Mouse (Mus musculus): ENCODE measurements around the gene Dynlt1c.
"Not testable (repeated sequence)": the region's sequence is repeated elsewhere in the genome, so short reads cannot be mapped to it uniquely, and the experiment has no call there.

The Dynlt1c gene

GRCm38 (mm10) chr17:6601204-6601911 lies at the start of gene Dynlt1c:
Gene Dynlt1c (plus strand): TSS chr17:6601671.
- DNase-seq (ENCODE audit: low read depth, low spot score) = peak; percentile 60

GRCm38 (mm10) chr17:6553798-6554197 lies 47.7 kb upstream of the Dynlt1c start:
- not testable (repeated sequence) for DNase-seq (ENCODE audit: low read depth, low spot score)

DNA sequence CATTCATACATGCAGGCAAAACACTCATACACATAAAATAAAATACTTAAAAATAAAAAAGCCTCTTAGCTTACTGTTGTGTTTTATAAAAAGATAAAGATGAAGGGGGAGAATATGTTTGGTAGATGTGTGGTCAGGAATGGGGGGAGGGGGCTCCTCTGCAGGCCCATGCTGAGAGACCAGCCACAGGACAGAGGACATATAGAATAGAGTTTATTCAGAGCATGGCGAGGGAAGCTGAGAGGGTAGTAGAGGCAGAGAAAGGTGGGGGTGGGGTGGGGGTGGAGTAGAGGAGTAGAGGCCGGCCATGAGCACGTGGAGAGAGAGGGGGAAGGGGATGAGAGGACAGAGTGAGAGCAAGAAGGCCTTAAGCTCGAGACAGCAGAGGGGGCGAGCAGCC lies 47.2 kb upstream of the Dynlt1c start:
- DNase-seq (ENCODE audit: low read depth, low spot score) = not testable (repeated sequence)

GRCm38 (mm10) chr17:6559447-6560133 lies 41.9 kb upstream of the Dynlt1c start:
- DNase-seq (ENCODE audit: low read depth, low spot score) = not testable (repeated sequence)

- not testable (repeated sequence) for DNase-seq (ENCODE audit: low read depth, low spot score)
Observed at GRCm38 (mm10) chr17:6564866-6565265, 36.6 kb upstream of the Dynlt1c start.

GRCm38 (mm10) chr17:6567908-6568307 lies 33.6 kb upstream of the Dynlt1c start:
- not testable (repeated sequence) for DNase-seq (ENCODE audit: low read depth, low spot score)

- not testable (repeated sequence) for DNase-seq (ENCODE audit: low read depth, low spot score)
Observed at GRCm38 (mm10) chr17:6571296-6571695, 30.2 kb upstream of the Dynlt1c start.

DNA sequence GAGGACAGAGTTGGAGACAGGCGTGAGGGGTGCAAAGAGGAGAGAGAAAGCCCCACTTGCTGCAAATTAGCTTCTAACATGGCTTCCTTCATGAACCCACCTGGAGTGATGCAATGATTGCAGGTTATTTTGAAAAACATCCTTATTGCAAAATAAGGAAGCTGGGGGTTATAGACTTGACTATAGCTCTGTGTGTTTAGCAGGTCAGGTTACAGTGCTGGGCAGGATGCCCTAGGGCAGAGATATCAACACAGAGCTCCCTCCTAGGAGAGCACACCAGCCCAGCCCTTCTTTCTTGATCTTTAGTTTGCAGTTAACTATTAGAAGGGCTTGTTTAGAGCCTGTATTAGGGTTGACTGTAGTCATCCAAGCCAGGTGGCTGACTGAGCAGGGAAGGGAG lies 29.3 kb upstream of the Dynlt1c start:
- DNase-seq (ENCODE audit: low read depth, low spot score) = not testable (repeated sequence)

GRCm38 (mm10) chr17:6575376-6575775 lies 26.1 kb upstream of the Dynlt1c start:
- DNase-seq (ENCODE audit: low read depth, low spot score) = not testable (repeated sequence)

GRCm38 (mm10) chr17:6588672-6589071 lies 12.8 kb upstream of the Dynlt1c start:
- DNase-seq (ENCODE audit: low read depth, low spot score) = not testable (repeated sequence)

DNA sequence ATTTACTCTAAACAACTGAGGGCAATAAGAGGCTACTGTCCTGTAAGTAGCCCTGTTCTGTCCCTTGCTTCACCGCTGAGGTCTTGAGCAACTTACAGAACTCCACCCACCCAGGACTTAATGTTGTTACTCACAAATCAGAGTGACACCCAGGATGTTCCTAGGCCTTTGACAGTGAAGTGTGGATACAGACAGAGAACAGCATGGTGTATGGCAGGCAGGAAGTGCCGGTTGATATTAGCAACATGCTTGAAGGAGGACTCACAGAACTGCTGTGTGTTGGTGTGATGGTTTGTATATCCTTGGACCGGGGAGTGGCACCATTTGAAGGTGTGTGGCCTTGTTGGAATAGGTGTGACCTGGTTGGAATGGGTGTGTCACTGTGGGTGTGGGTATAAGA lies 9.4 kb upstream of the Dynlt1c start:
- DNase-seq (ENCODE audit: low read depth, low spot score) = not testable (repeated sequence)

DNA sequence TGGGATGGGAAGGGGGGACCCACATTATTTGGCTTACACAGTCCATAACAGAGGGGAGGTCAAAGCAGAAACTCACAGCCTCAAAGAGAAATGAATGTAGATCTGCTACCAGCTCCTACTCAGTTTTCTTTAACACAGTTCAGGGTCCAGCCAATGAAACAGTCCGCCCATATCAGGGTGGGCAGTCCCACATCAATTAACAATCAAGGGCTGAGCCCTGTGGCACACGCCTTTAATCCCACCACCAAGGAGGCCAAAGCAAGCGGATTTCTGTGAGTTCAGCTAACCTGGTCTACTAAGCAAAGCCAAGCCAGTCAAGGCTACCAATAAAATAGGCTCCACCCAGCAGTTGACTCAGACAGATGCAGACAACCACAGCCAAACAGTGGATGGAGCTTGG lies 7.6 kb upstream of the Dynlt1c start:
- DNase-seq (ENCODE audit: low read depth, low spot score) = not testable (repeated sequence)

DNA sequence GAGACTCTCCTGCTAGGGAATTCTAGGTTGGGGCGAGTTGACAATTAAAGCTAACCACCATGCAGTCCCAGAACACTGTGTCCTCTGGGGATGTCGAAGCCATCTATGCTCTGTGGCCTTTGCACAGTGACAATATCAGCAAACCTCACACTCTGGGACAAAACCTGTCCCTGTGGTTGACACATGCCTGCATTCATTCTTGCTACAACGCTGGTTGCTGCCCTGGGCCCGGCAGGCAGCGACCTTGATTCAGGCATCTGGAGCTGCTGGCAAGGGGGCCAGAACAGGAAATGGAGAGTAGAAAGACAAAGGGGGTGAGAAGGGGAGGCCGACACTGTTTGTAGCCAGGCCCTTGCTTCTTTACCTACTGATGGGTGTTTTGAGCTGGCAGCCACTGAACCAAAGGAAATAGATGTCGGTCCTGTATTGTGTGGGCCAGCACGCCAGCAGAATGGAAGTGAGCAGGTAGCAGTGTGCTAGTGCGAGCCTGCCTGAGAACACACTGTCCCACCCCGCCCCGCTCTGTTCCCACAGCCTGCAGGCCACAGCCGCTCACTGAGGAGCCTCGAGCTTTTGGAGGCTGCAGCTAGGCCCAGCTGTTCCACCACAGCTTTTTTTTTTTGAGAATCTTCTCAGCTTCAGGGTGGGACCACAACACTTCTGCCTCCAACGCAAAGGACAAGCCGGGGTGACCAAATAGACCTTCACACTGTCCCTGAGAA lies 5.5 kb upstream of the Dynlt1c start:
- DNase-seq (ENCODE audit: low read depth, low spot score) = not testable (repeated sequence)

- DNase-seq (ENCODE audit: low read depth, low spot score) = not testable (repeated sequence)
Observed at GRCm38 (mm10) chr17:6598356-6598755, 3.1 kb upstream of the Dynlt1c start.

GRCm38 (mm10) chr17:6600216-6600911 lies 1.1 kb upstream of the Dynlt1c start:
- not testable (repeated sequence) for DNase-seq (ENCODE audit: low read depth, low spot score)

GRCm38 (mm10) chr17:6602205-6602604 lies 734 bp downstream of the Dynlt1c start:
- not testable (repeated sequence) for DNase-seq (ENCODE audit: low read depth, low spot score)

DNA sequence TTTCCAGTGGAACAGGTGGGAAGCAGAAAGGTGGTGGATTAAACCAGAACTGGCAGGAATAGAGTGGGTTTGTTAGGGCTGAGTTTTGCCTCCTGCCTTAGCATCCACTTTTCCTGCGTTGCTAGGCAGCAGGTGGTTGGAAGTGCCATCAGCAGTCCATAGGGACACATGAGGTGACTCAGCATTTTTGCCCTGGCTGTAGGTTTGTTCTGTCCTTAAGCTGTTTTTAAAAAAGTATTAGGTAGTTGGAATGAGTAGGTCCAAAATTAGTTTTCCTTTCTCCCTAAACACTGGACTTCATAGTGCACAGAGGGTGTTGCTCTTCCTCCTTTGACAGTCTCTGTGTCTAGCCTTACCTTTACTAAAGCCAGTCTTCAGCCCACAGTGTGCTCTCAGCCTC lies 3.9 kb downstream of the Dynlt1c start:
- not testable (repeated sequence) for DNase-seq (ENCODE audit: low read depth, low spot score)

DNA sequence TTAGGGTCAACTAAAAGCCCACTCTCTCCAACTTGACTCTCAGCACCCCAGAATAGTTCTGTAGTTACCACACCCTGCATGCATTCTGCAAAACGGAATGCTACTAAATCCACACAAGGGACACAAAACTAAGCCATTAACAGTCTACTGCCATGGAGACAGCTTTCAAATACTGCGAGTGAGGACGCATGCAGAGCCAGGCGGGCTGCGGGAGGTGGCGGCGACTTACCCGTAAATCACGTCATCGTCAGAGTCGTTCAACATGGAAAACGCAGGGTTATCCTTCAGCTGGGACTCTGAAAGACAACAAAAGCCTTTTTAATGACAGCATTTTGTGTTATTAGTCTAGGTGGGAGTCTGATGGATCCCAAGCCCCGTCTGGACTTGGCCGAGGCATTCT lies 12.1 kb downstream of the Dynlt1c start:
- not testable (repeated sequence) for DNase-seq (ENCODE audit: low read depth, low spot score)

DNA sequence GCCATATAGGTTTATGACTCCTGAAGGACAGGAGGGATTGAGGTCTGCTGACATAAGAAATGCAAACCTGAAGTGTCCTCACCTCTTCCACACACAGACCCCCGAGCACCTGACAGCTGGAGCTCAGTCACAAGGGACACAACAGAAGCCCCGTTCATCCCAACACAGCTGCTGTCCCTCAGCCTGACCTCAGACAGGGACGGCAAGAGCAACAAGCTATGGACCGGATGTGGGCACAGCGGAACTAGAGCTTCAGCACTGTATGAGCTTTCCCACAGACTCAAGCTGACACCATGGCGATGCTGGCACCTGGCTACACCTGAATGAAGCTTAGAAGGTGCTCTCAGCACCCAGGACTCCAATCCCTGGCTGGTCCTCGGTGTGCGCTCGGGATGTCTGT lies 12.8 kb downstream of the Dynlt1c start:
- not testable (repeated sequence) for DNase-seq (ENCODE audit: low read depth, low spot score)

- not testable (repeated sequence) for DNase-seq (ENCODE audit: low read depth, low spot score)
Observed at GRCm38 (mm10) chr17:6616731-6617130, 15.3 kb downstream of the Dynlt1c start.

GRCm38 (mm10) chr17:6617689-6618400 lies 16.4 kb downstream of the Dynlt1c start:
- DNase-seq (ENCODE audit: low read depth, low spot score) = not testable (repeated sequence)

Data from retina, postnatal 7 days (tissue).